Mouse (Mus musculus) hindbrain, embryonic 16.5 days (tissue): ENCODE data around the gene Rara. TPM values are rescaled to one million over a fixed set of nuclear protein-coding genes. Genes with fewer than 3 reads are reported as not detected.
"Not testable (repeated sequence)": the region's sequence is repeated elsewhere in the genome, so short reads cannot be mapped to it uniquely, and the experiment has no call there.

Experiments used
- ATAC-seq: fragments of 200-750 bp; cut with Nextera tagmentation; 2 replicates; pipeline ENCODE4 v1.8.0; 2017; ENCODE audit warnings: moderate TSS enrichment, moderate library complexity
- H3K27ac ChIP-seq: fragments of 300-500 bp; sonication (generic); 2 replicates; pipeline ENCODE4 v1.5.1; 2014; ENCODE audit warnings: low read depth, mild to moderate bottlenecking, control low read depth, low read length, moderate library complexity
- H3K27me3 ChIP-seq: fragments of 300-500 bp; sonication (generic); replicated peaks from 2 replicates; pipeline ENCODE4 v1.6.1; 2014; ENCODE audit warnings: low read length; ENCODE audit not compliant: control insufficient read depth, insufficient read depth
- H3K36me3 ChIP-seq: fragments of 300-500 bp; sonication (generic); 2 replicates; pipeline ENCODE4 v1.6.1; 2014; ENCODE audit warnings: mild to moderate bottlenecking, low read length, moderate library complexity, mixed read lengths; ENCODE audit not compliant: control insufficient read depth, insufficient read depth
- H3K4me1 ChIP-seq: fragments of 300-500 bp; sonication (generic); 2 replicates; pipeline ENCODE4 v1.6.1; 2014; ENCODE audit warnings: low read depth, low read length; ENCODE audit not compliant: control insufficient read depth, insufficient read depth
- H3K4me2 ChIP-seq: fragments of 300-500 bp; sonication (generic); 2 replicates; pipeline ENCODE4 v1.6.1; 2014; ENCODE audit warnings: mild to moderate bottlenecking, low read length, control low read depth, moderate library complexity
- H3K4me3 ChIP-seq: fragments of 300-500 bp; sonication (generic); 2 replicates; pipeline ENCODE4 v1.5.1; 2014; ENCODE audit warnings: mild to moderate bottlenecking, low read length, control low read depth, moderate library complexity
- H3K9ac ChIP-seq: fragments of 300-500 bp; sonication (generic); 2 replicates; pipeline ENCODE4 v1.6.1; 2014; ENCODE audit warnings: low read depth, mild to moderate bottlenecking, control low read depth, low read length, moderate library complexity
- H3K9me3 ChIP-seq: fragments of 300-500 bp; sonication (generic); 2 replicates; pipeline ENCODE4 v1.6.1; 2014; ENCODE audit warnings: mild to moderate bottlenecking, low read length, moderate library complexity; ENCODE audit not compliant: control insufficient read depth
- WGBS: fragments of 180-500 bp; shearing (Covaris S2); extraction: QIAGEN DNeasy Blood & Tissue Kit; methylation state at CpG from one replicate; pipeline ENCODE4 v1.1.7; 2014; 5-methylcytosine and 5-hydroxymethylcytosine counted together
- polyA plus RNA-seq: library from polyadenylated mRNA; unstranded; fragments of >200 nt; fragmentation: Nextera tagmentation; extraction: Ambion mirVana; gene quantifications from 2 replicates; pipeline ENCODE4 v1.2.1, GENCODE M21; 2015

The Rara gene
- polyA plus RNA-seq, 1 experiment from 2014 or later = 12.1 TPM

DNA sequence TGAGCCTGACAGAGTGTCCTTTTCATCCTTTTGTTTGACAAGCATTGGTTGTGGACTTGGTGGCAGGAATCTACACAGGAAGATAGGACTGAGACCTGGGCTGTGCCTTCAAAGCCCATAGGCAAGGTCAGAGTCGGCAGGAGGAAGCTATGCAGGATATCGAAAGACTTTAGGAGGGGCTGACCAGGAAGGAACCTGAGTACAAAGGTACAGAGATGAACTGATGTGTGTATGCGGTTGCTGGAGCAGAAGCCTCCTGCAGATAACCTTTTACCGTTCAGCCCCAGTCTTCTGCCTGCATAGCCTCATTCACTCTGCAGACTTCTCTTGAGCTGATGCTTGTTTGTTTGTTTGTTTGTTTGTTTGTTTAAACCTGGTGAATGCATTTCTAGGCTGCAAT is 22.0 kb upstream of the Rara start:
- 85% methylated on average over 4 of the region's 4 CpGs for WGBS
- Histone ChIP-seq H3K9me3 (no peaks in the 10 kb centered on the region), H3K4me3 (no peak overlapping the region), H3K4me2 (no peak overlapping the region), H3K27ac (no peak overlapping the region), H3K9ac (no peak overlapping the region), H3K27me3 (no peaks in the 10 kb centered on the region), H3K36me3 (0 out of 2 replicates have a peak, but pooled peaks cover 4% of the 10 kb centered on the region), H3K4me1 (peaks cover 6% of the 10 kb centered on the region)
- ATAC-seq = no peak

GRCm38 (mm10) chr11:98907063-98907436 is 20.6 kb upstream of the Rara start:
- Histone ChIP-seq H3K9ac (0 out of 2 replicates have a peak overlapping the region, but pooled peaks have one; percentile 37), H3K9me3 (no peaks in the 10 kb centered on the region), H3K4me1 (peaks cover 6% of the 10 kb centered on the region), H3K27ac (no peak overlapping the region), H3K4me3 (peak overlapping the region; percentile 52), H3K36me3 (no peaks in the 10 kb centered on the region), H3K27me3 (no peaks in the 10 kb centered on the region), H3K4me2 (peak overlapping the region; percentile 98)
- no peak for ATAC-seq
- 52% methylated on average over 5 of the region's 5 CpGs for WGBS

DNA sequence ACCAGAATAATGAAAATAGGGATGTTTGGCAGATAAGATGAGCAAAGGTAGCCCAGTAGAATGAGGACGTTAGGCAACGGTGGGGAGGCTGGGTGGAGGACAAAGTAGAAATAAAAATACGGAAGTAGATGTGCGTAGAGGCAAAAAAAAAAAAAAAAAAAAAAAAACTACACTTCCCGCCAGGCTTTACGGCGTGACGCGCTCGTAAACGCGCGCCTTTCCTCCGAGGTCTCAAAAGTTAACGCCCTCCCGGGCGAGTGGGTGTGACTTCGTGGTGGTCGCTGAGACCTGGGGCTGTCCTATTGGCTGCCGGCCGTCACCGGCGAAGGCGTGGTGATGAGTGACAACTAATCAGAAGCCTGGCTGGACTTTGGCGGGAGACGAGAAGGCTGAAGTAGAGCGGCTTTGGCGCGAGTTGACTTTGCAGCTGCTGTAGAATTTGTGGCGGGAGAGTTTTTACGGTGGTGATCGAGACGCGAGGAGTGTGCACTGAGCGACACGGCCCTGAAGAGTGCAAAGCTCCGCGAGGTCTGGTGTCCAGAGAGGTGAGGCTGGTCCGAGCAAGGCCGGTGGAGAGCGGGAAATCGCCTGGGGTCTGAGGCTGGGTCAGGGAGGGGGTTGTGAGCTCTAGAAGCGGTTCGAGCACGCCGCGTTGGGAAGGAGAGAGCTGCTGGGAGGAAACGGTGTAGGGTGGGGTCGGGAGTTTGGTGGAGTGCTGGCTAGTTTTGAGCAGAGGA is 20.0 kb upstream of the Rara start, which contains the start of gene Cdc6:
TSS of gene Cdc6 (plus strand) at position 365 of the 737 bp plus-strand sequence.
- under 1% methylated on average over 49 of the region's 49 CpGs for WGBS
- Histone ChIP-seq H3K4me2 (peak within 1 kb of the TSS; percentile 98), H3K27me3 (no peaks in the 10 kb centered on the region), H3K4me3 (peak within 1 kb of the TSS; percentile 52), H3K36me3 (no peaks in the 10 kb centered on the region), H3K9me3 (no peaks in the 10 kb centered on the region), H3K9ac (peak within 1 kb of the TSS; percentile 52), H3K27ac (no peak within 1 kb of the TSS), H3K4me1 (peaks cover 6% of the 10 kb centered on the region)
- ATAC-seq = peak; percentile 98

DNA sequence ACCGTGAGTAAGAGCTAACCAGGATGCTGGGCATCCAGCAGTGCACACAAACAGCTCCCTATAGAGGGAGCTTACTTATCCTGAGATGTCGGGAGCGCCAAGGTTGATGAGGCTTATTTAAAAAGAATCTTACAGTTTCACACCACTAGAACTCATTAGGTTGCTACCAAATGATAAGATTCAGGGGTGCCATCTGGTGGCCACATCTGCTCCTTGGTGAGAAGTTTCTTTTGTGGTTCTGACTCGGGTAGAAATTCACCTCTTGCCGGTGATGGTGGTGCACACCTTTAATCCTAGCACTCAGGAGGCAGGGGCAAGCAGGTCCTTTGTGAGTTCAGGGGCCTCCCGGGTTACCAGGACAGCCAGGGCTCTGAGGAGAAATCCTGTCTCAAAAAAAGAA is 18.0 kb upstream of the Rara start:
- H3K9ac ChIP-seq = no peak overlapping the region
- no peak overlapping the region for H3K4me2 ChIP-seq
- H3K4me3 ChIP-seq = no peak overlapping the region
- ATAC-seq = no peak
- no peak overlapping the region for H3K27ac ChIP-seq
- no peaks in the 10 kb centered on the region for H3K27me3 ChIP-seq
- H3K36me3 ChIP-seq = no peaks in the 10 kb centered on the region
- H3K9me3 ChIP-seq = no peaks in the 10 kb centered on the region
- H3K4me1 ChIP-seq = peaks cover 6% of the 10 kb centered on the region
- WGBS = 39% methylated on average over 6 of the region's 6 CpGs

DNA sequence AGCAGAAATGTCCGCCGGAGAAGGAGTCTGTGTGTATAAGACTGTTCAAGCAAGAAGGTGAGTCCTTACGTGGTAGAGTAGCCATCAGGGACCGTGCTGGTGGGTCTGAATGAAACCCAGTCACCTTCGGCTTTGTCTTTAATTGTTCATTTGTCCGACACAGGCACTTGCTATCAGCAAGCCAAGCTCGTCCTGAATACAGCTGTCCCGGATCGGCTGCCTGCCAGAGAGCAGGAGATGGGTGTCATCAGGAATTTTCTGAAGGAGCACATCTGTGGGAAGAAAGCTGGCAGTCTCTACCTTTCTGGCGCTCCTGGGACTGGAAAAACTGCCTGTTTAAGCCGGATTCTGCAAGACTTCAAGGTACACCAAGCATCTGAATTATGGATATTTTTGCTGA is 17.2 kb upstream of the Rara start:
- Histone ChIP-seq H3K36me3 (no peaks in the 10 kb centered on the region), H3K9me3 (no peaks in the 10 kb centered on the region), H3K4me1 (peaks cover 6% of the 10 kb centered on the region), H3K27me3 (no peaks in the 10 kb centered on the region), H3K9ac (no peak overlapping the region), H3K4me3 (no peak overlapping the region), H3K27ac (no peak overlapping the region), H3K4me2 (no peak overlapping the region)
- 90% methylated on average over 11 of the region's 11 CpGs for WGBS
- no peak for ATAC-seq

DNA sequence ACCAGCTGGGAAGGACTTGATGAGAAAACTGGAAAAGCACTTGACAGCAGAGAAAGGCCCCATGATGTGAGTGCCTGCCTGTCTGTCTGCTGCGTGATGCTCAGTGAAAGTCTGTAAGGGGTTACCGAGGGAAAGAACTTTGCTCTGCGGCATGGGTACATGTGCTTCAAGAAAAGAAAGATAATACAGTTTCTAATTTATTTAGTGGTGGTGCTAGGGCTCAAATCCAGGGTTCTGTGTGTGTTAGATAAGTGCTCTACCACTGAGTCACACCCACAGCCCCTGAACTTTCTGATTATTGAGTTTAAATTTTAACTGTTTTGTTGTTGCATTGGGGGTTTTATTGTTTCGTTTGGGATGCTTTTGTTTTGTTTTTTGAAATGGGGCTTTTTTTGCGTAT is 16.1 kb upstream of the Rara start:
- Histone ChIP-seq H3K36me3 (no peaks in the 10 kb centered on the region), H3K4me1 (peaks cover 6% of the 10 kb centered on the region), H3K27ac (no peak overlapping the region), H3K4me3 (no peak overlapping the region), H3K9me3 (no peaks in the 10 kb centered on the region), H3K4me2 (no peak overlapping the region), H3K27me3 (no peaks in the 10 kb centered on the region), H3K9ac (no peak overlapping the region)
- no peak for ATAC-seq
- 85% methylated on average over 5 of the region's 5 CpGs for WGBS

DNA sequence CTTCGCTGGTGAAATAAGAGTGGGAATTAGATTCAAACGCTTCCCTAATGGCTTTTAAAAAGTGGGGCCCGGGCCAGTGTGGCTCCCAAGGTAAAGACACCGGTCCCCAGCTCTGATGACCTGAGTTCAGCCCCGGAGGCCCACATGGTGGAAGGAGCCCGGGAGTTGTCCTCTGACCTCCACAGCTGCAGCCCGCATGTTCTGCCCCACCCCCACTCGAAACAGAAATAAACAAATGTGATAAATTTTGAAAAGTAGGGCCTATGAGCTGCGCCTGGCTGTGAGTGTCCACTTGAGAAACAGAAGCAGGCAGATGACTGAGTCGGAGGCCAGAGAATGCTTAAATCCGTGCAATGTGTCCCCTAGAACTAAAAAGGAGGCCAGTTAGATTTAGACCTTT is 13.4 kb upstream of the Rara start:
- Histone ChIP-seq H3K9ac (no peak overlapping the region), H3K27ac (no peak overlapping the region), H3K4me2 (no peak overlapping the region), H3K4me3 (no peak overlapping the region), H3K27me3 (no peaks in the 10 kb centered on the region), H3K4me1 (no peaks in the 10 kb centered on the region; the same call in 1 of the 2 replicates), H3K36me3 (no peaks in the 10 kb centered on the region), H3K9me3 (no peaks in the 10 kb centered on the region)
- ATAC-seq = no peak
- WGBS = 78% methylated on average over 11 of the region's 11 CpGs

- not testable (repeated sequence) for ATAC-seq, H3K4me3 ChIP-seq, H3K27ac ChIP-seq, H3K9ac ChIP-seq, H3K9me3 ChIP-seq, H3K27me3 ChIP-seq, H3K36me3 ChIP-seq, H3K4me1 ChIP-seq, H3K4me2 ChIP-seq
- 92% methylated on average over 3 of the region's 3 CpGs for WGBS
These were observed 11.2 kb upstream of the Rara start for GRCm38 (mm10) chr11:98916376-98916775.

GRCm38 (mm10) chr11:98917428-98918005 is 10.1 kb upstream of the Rara start:
- Histone ChIP-seq H3K27me3 (no peaks in the 10 kb centered on the region), H3K4me3 (no peak overlapping the region), H3K27ac (no peak overlapping the region), H3K4me2 (no peak overlapping the region), H3K36me3 (no peaks in the 10 kb centered on the region), H3K9ac (no peak overlapping the region; the same call in 1 of the 2 replicates), H3K9me3 (no peaks in the 10 kb centered on the region), H3K4me1 (peaks cover 1% of the 10 kb centered on the region)
- no peak for ATAC-seq
- WGBS = 76% methylated on average over 13 of the region's 13 CpGs
